Mouse (Mus musculus) testis, postnatal 14 days (tissue): ENCODE measurements around the gene Pcp4.
A peak's percentile ranks its signal among the peaks of the same experiment; 100 is the strongest.
"Not testable (repeated sequence)": the region's sequence is repeated elsewhere in the genome, so short reads cannot be mapped to it uniquely, and the experiment has no call there.

ENCODE experiments used
- DNase-seq: peaks from one replicate; pipeline ENCODE4 v3.0.0; 2021; ENCODE audit warnings: low spot score

Gene Pcp4

GRCm38 (mm10) chr16:96467445-96467844, at the start of gene Pcp4:
Gene Pcp4, plus strand, starts transcription at chr16:96467606.
- DNase-seq, result peak; percentile 64

DNA sequence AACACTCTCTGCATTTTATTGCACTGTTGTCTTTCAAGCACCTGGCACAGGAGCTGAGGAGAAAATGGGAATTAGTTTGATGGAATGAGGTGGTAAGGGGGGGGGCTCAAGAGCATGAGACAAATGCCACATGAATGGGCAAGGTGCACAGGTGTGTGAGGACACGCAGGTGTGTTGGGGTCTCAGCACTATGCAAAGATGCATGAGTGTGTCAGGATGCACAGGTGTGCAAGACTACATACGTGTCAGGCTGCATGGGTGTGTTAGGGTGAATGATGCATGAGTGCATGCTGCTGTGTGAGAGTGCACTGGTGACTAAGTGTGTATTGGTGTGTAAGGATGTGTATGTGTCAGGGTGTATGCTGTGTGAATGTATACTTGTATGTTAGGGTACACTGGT, 42.4 kb upstream of the Pcp4 start:
- no peak for DNase-seq

GRCm38 (mm10) chr16:96426671-96427070, 40.7 kb upstream of the Pcp4 start:
- DNase-seq, result no peak

- no peak for DNase-seq
Measured at GRCm38 (mm10) chr16:96429046-96429445, 38.4 kb upstream of the Pcp4 start.

- no peak for DNase-seq
Measured at GRCm38 (mm10) chr16:96433266-96433665, 34.1 kb upstream of the Pcp4 start.

- no peak for DNase-seq
Measured at GRCm38 (mm10) chr16:96434024-96434785, 33.2 kb upstream of the Pcp4 start.

DNA sequence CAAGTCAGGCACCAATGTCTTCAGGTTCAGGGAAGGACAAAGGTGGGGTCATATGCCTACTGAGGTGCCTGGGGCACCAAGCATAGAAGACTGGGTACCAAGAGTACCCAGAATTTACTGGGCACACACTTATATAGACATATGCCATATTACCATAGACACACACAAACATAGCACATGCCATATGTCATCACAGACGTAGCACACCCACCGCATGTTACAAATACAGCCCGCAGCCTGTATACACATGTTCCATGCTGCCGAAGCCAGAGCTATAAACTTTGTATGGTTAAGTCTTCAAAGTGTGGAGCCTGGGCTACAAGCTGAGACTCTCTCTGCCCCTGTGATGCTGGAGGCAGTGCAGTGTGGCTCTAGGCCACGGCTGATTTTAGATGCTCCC, 28.5 kb upstream of the Pcp4 start:
- no peak for DNase-seq

GRCm38 (mm10) chr16:96439682-96440081, 27.7 kb upstream of the Pcp4 start:
- DNase-seq, result no peak

DNA sequence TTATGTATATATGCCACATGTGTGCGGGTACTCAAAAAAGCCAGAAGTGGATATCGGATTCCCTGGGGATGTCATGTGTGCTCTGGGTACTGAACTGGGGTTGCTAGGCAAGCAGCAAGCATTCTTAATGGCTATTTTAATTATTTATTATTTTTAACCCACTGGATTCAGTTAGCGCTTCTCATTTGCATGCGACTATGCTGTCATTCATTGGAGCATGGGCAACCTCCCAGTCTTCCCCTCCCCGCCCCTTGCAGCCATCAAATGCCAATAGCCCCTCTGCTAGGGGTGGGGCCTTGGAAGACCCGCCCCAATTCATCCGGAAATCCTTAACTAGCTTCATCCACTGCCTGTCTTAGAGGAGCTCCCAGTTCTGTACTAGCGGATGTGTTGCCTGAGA, 26.5 kb upstream of the Pcp4 start:
- no peak for DNase-seq

DNA sequence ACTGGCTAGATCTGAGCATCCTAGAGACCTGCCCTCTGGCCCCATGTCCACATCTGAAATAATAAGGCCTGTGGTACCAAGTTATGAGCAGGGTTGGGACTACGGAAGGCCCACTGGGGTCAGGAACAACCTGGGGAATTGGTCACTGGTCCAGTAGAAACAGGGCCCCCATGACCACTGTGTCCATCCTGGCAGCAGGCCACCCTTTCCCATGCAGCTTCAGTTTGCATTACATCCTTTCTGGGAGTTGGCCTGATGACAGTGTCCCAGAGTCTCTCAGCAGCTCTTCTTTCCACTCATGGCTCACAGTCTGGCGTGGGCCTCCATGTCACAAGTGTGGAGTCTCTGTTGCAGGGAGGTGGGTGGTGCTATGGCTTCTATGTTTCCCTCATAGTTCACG, 25.6 kb upstream of the Pcp4 start:
- no peak for DNase-seq

DNA sequence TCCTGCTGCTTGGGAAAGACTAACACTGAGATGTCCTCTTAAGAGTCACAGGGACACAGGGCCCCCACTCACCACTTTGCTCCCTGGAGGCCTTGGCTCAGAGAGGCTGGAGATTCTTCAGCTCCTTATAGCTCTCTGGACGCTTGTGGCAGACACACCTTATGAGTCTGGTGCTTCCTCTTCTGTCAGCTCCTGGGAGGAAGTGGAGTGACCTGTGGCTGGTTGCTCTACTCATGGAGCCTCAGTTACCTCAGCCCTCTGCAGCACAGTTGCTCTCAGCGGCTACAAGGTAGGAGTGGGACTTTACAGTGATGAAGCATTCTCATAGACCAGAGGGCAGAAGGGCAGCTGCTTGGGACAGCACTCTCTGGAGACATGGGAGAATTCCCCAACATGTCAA, 23.9 kb upstream of the Pcp4 start, which contains the start of gene Itgb2l:
Gene Itgb2l (minus strand): TSS at position 152 of the 400 bp plus-strand sequence.
- DNase-seq, result no peak

DNA sequence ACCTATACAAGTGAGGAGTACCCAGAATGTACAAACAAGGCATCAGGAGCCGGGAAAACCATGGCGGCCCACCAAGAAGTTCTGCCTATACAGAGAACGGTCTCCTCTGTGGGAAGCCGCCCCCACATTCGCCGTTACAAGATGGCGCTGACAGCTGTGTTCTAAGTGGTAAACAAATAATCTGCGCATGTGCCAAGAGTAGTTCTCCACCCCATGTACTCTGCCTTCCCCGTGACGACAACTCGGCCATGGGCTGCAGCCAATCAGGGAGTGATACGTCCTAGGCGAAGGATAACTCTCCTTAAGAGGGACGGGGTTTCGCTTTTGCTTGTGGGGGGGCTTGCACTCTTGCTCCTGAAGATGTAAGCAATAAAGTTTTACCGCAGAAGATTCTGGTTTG, 16.5 kb upstream of the Pcp4 start:
- not testable (repeated sequence) for DNase-seq

DNA sequence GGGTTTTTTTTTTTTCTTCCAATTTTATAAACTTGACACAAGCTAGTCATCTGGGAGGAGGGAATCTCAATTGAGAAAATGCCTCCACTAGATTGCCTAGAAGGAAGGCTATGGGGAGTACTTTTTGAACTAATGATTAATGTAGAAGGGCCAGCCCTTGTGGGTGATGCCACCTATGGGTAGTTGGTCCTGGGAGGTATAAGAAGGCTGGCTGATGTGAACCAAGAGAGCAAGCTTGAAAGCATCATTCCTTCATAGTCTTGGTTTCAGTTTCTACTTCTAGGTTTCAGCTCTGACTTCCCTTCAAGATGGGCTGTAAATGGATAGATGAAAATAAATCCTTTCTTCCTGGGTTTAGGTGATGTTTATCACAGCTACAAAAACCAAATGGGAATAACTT, 13.3 kb upstream of the Pcp4 start:
- no peak for DNase-seq

DNA sequence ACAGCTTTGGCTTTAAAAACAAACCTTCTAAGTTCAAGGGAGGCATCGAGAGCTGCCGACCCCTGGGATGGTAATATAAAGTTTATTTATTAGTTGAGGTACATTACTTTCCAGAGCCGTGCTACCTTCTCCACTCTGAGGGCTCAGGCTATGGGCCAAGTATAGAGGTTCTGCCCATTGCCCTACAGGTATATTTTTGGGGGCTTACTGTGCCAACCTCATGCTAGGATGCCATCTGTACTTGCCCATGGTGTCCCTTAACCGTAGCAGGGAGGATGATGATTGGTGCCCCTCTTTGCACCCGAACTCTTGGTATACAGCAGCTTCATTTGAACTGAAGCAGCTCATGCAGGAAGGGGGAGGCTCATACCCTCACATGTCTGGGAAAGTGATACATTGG, 9.8 kb upstream of the Pcp4 start:
- no peak for DNase-seq

GRCm38 (mm10) chr16:96459356-96459755, 8.1 kb upstream of the Pcp4 start:
- no peak for DNase-seq

DNA sequence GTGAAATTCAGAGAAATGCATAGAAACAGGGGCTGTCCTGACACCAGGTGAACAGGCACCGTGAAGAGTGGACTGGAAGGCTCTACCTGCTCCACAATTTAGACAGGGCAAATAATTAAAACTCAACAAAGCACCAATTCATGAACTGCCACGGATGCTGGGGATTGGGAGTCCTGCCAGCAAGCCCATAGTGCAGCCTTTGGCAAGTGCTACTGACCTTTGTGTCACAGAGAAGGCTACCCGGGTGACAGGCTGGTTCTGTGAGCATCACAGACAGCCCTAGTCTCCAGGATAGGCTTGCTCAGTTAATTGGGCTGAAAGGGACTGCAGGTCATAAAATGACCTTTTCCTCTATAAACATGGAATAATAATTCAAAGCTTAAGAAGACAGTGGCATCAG, 6.6 kb upstream of the Pcp4 start:
- DNase-seq, result no peak

- DNase-seq, result no peak
Measured at GRCm38 (mm10) chr16:96468011-96468410, 605 bp downstream of the Pcp4 start.

DNA sequence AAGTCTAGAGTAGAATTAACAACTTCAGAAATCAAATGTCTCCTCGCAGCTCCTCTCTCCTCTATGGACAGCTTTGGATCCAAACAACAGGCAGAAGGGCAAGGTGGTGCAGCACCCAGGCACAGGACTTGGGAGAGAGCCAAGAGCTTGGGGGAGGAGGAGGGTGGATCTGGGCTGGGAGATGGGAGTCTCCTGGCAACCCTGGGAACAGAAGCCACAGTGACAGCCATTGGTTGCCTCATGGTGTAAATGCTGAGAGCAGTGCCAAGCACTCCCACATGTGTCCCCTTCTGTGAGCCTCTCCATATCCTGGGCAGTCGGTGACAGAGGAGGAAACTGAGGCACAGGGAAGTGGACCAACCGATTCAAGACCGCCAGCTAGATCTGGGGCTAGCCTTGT, 1.3 kb downstream of the Pcp4 start:
- peak; percentile 48 for DNase-seq

DNA sequence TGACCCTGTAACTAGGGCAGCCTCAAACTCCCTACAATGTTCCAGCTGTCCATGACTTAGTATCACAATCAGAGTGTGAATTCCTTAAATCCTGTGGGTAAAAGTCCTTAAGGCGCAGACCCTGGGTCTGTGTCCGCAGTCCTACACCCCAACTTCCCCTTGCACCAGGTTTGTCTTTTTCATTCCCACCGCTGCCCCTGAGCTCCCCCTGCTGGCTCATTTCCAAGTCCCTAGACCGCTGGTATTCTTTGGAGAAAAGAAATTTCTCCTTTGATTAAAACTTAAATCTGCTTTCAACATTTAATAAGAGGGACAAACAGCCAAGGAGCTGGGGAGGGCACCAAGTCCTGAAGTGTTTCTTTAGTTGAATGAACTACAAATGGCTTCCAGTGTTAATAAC, 2.2 kb downstream of the Pcp4 start:
- no peak for DNase-seq

DNA sequence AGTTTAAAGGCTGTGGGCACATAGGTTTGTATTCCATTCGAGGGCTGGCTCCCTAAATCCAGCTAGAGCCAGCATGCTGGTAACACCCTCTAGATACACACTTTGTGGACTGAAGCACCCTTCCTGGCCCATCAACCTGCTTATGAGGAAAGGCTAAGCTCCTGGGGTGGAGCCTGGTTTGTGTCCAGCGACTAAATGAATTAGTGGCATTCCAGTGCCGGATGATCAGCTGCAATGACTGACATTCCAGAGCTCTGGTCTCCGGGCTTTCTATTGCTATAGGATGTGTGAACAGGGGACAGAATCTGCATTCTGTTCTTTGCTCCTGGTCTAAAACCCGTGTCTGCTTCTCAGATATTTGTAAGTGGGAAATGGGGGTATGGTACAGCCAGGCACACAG, 5.0 kb downstream of the Pcp4 start:
- no peak for DNase-seq

- no peak for DNase-seq
Measured at GRCm38 (mm10) chr16:96472816-96473215, 5.4 kb downstream of the Pcp4 start.

DNA sequence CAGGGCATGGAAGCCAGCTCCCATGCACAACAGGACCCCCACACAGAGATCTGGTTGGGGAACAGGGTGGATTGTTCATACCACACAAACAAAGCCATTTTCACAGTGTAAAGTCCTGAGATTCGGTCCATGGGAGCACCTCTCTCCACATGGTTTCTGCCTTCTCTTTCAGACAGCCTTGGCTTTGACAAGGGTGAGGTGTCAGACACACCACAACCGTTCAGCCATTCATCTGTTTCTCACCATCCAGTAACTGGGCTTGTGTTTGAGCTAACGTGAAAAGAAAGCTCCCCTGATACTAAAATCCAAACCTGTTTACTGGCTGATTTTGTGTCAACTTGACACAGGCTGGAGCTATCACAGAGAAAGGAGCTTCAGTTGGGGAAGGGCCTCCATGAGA, 6.8 kb downstream of the Pcp4 start:
- DNase-seq, result no peak

- DNase-seq, result no peak
Measured at GRCm38 (mm10) chr16:96481791-96482190, 14.4 kb downstream of the Pcp4 start.

DNA sequence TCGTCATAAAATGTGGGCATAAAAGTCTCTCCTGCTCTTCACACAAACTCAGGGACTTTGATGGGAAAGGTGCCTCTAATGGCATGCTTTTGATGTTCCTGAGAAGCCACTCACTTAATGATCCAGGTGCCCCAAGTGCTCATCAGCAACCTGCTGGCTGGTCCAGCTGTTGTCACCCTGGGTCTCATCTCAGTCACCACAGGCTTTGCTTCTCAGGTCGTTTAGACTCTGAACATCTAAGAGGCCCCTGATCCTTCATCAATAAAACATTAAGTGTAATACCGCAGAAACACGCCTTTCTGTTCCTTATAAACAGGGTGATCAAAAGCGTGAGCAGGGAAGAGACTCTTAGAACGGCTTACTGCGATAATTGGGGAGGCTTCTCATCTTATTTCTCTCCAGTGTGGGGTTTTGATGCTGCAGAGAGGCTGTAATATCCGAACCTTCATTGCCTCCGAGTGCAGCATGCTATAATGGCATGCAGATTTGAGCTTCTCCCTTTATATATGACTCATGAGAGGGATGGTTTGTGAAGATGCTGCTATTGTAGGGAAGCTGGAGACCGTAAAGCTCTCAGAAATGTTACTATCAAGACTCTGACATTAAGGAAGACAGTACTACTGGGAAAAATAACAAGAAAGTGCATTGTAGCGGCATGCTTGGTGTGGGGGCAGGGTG, 19.7 kb downstream of the Pcp4 start:
- DNase-seq, result no peak
